Mouse (Mus musculus) urinary bladder, postnatal 10 days (tissue): ENCODE results near the gene Sdsl.

Experiments
- DNase-seq: peaks from one replicate; pipeline ENCODE4 v3.0.0; 2022; ENCODE audit warnings: low spot score

Sdsl gene

GRCm38 (mm10) chr5:120495064-120495702 is 22.6 kb upstream of the Sdsl start:
- no peak for DNase-seq

- no peak for DNase-seq
Observed at GRCm38 (mm10) chr5:120493873-120494395, 21.3 kb upstream of the Sdsl start.

- no peak for DNase-seq
Observed at GRCm38 (mm10) chr5:120493440-120493839, 20.8 kb upstream of the Sdsl start.

- DNase-seq: no peak
Observed at GRCm38 (mm10) chr5:120492437-120492836, 19.8 kb upstream of the Sdsl start.

- DNase-seq: no peak
Observed at GRCm38 (mm10) chr5:120490679-120491192, 18.1 kb upstream of the Sdsl start.

GRCm38 (mm10) chr5:120487844-120488243 is 15.2 kb upstream of the Sdsl start:
- DNase-seq: no peak

GRCm38 (mm10) chr5:120483399-120483798 is 10.8 kb upstream of the Sdsl start:
- DNase-seq: no peak

- no peak for DNase-seq
Observed at GRCm38 (mm10) chr5:120481205-120481604, 8.6 kb upstream of the Sdsl start.

- DNase-seq: no peak
Observed at GRCm38 (mm10) chr5:120479538-120479937, 6.9 kb upstream of the Sdsl start.

- DNase-seq: no peak
Observed at GRCm38 (mm10) chr5:120477993-120478392, 5.4 kb upstream of the Sdsl start.

- DNase-seq: no peak
Observed at GRCm38 (mm10) chr5:120476296-120476695, 3.7 kb upstream of the Sdsl start, which contains the start of gene Sds. Gene Sds (plus strand): TSS chr5:120476526.

- no peak for DNase-seq
Observed at GRCm38 (mm10) chr5:120475861-120476260, 3.3 kb upstream of the Sdsl start.

GRCm38 (mm10) chr5:120473361-120473760 is 751 bp upstream of the Sdsl start:
- no peak for DNase-seq

GRCm38 (mm10) chr5:120471538-120471937 is 1.1 kb downstream of the Sdsl start:
- no peak for DNase-seq

GRCm38 (mm10) chr5:120468830-120469229 is 3.8 kb downstream of the Sdsl start:
- no peak for DNase-seq

- DNase-seq: no peak
Observed at GRCm38 (mm10) chr5:120468336-120468735, 4.3 kb downstream of the Sdsl start.

- no peak for DNase-seq
Observed at GRCm38 (mm10) chr5:120467026-120467425, 5.6 kb downstream of the Sdsl start.

GRCm38 (mm10) chr5:120465860-120466259 is 6.8 kb downstream of the Sdsl start:
- no peak for DNase-seq

GRCm38 (mm10) chr5:120465062-120465461 is 7.5 kb downstream of the Sdsl start:
- DNase-seq: no peak

GRCm38 (mm10) chr5:120464321-120464720 is 8.3 kb downstream of the Sdsl start:
- no peak for DNase-seq

GRCm38 (mm10) chr5:120461902-120462301 is 10.7 kb downstream of the Sdsl start:
- DNase-seq: no peak

GRCm38 (mm10) chr5:120459133-120459532 is 13.5 kb downstream of the Sdsl start:
- DNase-seq: no peak

- DNase-seq: no peak
Observed at GRCm38 (mm10) chr5:120457628-120458027, 15.0 kb downstream of the Sdsl start.
